Mouse (Mus musculus): ENCODE results near the gene Zswim8. TPM values are rescaled to one million over a fixed set of nuclear protein-coding genes. Genes with fewer than 3 reads are reported as not detected.

Zswim8 gene
- 100 to 1,000 TPM; 154 to 187 TPM for total RNA-seq (2021)

DNA sequence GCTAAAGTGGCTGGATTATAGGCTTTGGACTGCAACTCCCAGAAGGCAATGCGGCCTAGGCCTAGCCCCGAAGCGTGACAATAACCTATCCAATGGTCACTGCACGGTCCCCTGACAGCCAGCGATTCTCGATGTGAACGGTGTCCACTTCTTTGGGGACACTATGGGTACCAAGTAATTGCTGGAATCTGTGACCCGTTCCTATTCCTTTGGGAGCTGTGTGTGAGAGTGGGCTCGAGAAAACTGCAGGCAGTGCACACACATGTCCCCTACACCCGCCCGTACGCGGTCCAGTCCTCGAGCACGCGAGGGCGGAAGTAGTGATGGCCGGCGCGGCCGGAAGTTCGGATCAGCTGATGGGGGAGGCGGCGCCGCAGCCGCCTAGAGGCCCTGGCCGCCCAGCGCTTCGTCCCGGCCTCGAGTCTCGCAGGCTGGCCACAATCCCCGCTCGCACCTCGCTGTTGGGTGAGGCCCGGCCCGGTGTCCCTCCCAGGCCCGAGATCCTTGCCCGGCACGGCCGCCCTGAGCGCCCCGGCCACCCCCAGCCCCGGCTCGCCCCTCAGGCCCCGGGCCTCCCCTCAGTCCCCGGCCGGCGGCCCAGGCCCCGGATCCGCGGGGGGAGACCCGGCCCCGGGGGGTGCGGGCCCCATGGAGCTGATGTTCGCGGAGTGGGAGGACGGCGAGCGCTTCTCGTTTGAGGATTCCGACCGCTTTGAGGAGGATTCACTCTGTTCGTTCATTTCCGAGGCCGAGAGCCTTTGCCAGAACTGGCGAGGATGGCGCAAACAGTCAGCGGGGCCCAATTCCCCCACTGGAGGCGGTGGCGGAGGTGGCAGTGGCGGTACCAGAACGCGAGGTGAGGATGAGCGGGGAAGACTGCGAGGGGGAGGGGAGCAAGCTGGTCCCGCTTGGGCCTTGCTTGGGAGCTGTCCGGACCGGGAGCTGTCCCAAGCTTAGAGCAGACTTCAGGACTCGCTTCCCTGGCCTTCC is at the start of gene Zswim8:
Zswim8 (plus strand) TSS at position 352 of the 990 bp plus-strand sequence.
- peak; percentile 92 to 93 for DNase-seq

DNA sequence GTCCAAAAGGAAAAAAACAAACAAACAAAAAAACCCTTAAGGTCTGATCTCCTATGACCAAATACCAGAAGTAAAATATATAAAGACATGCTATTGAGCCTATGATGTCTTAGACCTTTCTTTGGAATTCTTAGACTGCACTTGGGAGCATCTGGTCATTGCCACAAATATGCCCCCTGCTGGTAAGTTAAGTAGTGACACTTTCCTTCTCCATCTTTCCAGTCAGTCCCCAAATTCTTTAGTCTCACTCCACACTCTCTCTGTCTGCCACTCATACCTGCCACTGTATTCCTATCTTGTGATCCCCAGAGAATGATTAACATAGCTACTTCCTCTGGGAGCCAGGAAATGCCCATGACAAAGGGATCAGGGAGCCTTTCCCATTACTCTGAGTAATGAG is 49.0 kb upstream of the Zswim8 start:
- peak in 1 of 2 experiments; percentile 34 for DNase-seq

DNA sequence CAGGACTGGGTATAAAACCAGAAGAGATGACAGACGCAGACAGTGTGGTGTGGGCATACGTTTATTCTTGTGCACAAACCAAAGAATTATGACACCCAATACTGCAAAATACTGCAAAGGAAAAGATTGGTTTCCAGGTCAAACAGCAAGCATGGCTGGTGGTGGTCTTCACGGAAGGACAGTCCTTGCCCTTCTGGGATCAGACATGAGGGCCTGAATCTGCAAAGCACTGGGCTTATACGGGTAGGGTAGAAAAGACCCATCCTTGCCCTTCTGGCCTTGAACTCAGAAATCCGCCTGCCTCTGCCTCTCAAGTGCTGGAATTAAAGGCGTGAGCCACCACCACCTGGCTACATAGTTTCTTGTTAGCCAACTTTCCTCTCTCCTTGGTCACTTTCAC is 48.5 kb upstream of the Zswim8 start:
- DNase-seq, result no peak

DNA sequence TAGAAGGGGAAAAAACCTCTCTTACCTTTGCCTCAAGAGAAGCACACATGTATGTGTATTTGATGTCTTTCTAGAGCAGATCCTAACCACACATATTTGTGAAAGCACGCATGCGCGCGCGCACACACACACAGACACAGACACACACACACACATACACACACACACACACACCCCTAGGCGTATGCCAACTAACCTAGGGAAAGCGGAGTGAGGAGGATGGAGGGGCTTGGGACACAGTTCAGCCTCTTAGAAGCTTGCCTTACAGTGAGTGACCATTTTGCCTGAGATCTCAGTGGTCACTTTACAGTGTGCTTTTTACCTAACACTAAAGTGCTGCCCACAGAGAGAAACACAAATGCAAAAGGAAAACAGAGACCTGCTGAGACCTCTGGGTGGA is 47.7 kb upstream of the Zswim8 start:
- no peak for DNase-seq

DNA sequence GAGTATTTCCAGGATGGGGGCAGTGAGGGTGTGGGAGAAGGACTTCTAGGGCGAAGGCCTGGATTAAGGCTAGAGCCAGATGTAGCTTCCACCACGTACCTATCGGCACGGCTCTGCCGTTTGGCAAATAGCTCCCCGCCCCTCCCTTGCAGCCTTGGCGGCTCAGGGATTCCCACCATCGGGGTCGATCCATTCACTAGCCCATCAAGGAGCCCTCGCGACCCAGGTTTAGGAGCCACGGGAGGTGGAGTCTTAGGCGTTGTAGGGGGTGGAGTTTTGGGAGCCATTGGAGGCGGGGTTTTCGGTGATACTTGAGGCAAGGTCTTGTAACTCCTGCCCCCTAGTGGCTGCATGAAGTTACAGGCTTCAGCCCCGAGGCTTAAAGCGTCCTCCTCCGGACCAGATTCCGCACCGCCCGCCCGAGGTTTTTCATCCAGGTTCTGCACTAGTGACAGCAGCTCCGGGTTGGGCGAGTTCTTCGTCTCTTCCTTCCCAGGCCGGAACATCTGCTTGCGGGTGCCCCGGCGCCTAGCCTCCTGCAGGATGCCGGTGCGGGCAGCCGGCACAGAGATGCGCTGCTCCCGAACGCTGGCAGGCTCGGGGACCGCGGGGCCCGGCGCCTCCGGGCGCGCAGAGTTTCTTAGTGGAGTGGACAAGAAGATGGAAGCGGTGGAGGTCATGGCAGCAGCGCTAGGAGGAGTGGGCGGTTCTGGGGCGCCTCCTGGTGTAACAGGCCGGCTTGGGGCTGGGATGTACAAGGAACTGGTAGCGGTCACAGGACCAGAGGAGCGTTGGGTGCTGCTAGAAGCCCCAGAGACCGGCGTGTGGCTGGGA is 46.3 kb upstream of the Zswim8 start:
- peak; percentile 91 to 92 for DNase-seq

DNA sequence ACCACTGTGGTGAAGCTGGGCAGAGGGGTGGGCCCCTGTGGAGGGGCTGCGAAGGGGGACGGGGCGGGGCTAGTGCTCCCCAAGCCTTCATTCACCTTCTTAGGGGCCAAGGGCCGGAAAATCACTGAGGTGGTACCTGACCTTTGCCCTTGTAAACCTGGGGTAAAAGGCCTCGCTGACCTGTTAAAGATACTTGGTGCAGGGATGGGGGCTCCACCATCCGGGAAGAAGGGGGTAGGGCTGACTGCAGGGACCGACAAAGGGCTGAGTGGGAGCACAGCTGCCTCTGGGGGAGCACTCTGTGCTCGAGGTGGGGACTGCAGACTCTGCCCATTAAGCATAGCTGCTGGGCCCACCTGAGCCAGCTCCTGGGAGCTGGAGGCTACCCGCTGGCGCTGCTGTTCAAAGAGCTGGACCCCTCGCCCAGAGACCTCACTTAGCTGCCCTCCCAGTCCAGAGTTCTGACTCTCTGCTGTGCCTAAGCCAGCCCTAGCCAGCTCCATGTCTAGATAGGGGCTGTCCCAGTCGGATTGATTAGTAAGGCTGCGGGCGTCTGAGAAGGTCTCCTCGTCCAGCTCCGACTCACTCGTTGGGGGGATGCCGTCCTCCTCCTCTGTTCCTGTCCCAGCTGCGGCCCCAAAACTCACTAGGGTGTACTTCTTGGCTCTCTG is 45.6 kb upstream of the Zswim8 start:
- DNase-seq, result peak in 1 of 2 experiments; percentile 23

DNA sequence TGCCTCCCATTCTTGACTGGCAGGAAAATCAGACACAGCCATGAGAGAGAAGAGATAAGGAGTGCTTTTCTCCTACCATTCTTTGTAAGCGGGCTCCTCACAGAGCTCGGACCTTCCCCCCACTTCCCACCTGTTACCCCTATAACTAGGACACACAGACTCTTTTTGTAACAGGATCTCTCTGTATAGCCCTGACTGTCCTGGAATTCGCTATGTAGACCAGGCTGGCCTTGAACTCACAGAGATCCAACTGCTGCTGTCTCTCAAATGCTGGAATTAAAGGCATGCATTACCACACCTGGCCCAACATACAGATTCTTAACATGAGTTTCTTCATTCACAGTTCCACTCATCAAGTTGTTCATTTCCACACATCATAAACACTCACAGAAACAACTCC is 44.6 kb upstream of the Zswim8 start:
- DNase-seq, result no peak

DNA sequence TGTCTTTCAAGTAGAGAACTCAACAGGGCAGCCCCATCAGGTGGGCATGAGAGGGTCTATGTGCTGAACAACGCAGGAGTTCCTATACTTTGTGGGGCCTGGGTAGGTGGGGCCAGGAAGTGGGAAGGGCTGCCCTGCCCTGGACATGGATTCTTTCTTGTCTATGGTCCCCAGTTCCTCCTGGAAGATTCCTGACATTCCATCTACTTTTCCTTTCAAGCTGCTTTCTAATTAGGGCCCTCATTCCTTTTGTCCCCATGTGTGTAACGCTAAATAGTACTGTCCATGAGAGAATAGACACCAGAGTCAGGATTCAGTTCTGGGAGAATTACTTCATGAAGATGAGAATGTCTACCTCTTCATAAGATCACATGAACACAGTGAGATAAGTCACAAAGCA is 43.8 kb upstream of the Zswim8 start:
- no peak for DNase-seq

DNA sequence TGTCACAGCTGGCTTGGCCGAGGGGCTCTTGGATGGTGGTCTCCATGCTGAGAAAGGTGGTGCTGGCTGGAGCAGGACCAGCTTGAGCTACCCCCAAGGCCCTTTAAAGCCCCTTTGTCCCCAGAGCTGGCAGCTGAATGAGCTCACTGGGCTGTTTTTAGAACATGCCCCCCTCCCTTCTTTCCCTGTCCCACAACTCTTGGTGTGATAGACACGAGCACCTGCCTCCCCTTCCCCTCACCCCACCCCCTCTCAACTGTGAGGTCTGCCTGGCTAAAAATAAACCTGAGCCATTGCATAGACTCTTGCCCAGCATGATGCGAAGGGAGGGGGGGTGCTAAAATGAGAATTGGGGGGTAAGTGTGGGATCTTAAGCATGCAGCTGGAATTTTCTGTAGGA is 42.9 kb upstream of the Zswim8 start:
- no peak for DNase-seq

DNA sequence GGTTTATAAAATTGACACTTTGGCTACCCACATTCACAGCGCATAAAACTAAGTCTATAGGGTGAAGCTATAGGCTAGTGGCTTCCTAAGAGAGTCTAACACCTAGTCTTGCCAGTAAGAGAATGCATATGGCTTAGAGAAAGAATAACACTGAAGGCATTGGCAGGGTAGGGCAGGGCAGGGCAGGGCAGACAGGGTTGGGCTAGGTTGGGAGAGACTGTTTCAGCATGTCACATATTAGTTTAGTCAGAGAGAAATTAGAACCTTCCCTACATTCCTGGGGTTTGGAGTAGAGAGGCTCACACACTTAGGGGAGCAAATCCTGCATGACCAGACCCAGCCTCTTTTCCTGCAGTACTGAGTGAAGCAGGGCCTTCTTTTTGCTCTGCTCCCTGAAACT is 39.9 kb upstream of the Zswim8 start:
- no peak for DNase-seq

DNA sequence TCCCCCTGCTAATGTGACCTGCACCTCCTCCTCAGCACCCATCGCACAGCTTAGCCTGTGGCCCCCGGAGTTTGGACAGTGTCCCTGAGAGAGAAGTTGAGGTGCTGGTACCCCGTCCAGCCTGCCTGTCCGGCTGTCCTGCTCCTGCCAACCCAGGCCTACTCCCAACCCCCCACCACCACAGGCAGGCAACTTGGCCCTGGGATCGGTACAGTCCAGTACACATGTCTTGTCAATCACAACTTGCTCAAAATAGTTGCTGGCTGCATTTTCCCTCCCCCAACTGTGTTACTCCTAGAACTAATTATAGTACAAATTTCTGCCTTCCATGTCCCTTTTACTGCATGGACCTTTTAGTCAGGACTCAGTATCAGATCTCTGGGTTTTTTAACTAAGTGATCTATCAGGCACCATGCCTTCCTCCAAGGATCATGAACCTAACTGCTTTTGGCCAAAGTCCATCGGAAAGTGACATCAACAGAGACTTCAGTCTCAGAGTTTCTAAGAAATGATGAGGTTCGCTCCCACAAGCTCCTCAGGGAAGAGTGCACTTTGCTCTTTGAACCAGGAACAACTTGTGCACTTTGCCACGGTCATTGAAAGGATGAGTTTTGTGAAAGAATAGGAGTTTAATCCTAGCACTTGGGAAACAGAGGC is 39.1 kb upstream of the Zswim8 start, which contains the start of gene Synpo2l:
Synpo2l (minus strand) TSS at position 201 of the 657 bp plus-strand sequence.
- no peak for DNase-seq

DNA sequence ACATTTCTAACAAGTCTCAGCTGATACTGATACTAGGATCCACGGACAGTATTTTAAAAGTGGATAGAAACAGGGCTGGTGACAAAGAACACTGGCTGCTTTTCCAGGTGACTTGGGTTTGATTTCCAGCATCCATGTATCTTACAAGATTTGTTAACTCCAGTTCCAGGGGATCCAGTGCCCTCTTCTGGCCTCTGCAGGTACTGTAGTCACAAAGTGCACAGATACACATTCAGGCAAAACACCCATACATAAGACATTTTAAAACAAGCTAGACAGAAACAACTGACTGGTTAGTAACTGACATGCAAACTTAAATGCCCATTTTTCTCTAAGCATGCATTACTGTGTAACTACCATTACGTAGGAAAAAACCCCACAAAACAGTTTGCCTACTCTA is 34.4 kb upstream of the Zswim8 start:
- no peak for DNase-seq

DNA sequence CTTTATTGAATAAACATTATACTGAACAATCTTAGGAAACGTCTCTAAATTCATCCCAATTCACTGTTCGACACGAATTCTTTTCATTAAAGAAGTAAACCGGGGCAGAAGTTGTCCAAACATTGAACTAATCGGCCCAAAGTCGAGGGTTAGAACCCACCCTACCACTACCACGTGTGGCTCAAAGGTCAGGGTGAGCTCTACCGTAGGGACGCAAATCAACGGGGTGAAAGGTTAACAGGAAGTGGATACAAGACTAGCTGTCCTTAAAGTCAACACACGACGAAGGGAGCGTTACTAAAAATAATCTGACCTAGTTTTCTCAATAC is 33.7 kb upstream of the Zswim8 start:
- DNase-seq, result peak in 1 of 2 experiments; percentile 44

DNA sequence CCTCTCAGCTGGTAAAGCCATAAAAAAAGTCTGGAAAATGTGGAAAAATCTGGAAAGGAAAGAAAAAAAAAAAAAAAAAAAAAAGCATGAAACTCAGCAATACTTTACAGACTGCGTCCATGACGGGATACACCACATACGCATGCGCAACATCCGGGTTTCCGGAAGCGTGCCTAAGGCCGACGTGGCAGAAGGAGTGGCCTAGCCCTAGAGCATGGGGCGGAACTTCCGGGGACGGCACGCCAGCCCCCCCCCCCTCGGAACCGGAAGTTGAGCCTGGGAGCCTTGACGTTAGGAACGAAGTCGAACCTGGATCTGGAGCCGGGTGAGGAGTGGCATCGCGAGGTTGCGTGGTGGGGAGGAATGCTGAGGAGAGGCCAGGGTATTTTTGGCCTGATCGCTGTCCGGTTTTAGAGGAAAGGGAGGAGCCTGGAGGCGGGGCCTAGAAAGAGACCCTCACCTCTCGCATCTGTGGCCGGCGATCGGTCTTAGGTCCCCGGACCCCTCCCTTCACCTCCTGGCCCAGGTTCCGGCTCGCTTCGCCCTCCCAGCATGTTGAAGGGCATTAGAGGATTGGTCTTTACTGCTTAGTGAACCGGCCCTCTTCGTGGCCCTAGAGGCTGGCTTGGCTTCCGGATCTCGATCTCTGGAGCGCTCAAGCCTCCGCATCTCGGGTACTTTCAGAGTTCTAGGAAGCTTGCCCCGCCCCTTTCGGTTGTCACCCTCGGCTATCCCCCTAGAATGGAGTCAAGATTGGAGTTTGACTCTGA is 33.1 kb upstream of the Zswim8 start, which contains the start of gene Sec24c:
Sec24c (plus strand) TSS at position 245 of the 770 bp plus-strand sequence.
- peak; percentile 96 to 97 for DNase-seq

DNA sequence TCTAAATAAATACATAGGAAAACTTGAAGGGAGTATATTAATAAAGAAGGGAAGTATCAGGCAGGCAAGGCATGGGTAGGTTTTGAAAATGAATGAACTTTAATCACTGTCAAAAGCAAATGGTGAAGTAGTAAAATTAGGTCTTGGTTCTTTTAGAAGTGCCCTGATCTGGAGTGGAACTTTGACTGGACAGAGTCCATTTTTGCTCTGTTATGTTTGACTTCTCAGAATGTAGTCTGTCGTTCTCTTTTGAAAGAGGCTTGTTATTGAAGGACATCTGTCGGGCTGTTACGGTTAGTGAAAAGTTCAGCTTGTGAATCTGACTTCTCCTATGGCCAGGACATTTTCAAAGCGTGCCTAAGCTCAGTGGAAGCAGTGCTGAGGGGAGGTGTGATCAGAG is 29.4 kb upstream of the Zswim8 start:
- no peak for DNase-seq

DNA sequence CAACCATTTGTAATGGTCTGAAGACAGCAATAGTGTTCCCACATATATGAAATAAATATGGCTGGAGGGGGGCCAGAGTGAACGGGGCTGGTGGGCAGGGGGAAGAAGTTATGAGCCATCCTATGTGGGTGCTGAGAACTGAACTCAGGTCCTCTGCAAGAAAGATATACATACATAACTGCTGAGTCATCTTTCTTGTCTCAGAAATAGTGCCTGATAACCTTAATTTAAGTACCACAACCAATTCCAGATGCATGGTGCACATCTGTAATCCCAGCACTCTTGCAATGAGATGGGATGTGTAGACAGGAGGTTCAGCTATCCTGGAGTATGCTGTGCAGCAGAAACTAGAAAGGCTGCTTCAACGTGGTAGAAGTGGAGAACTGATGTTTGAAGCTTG is 25.6 kb upstream of the Zswim8 start:
- DNase-seq, result no peak

DNA sequence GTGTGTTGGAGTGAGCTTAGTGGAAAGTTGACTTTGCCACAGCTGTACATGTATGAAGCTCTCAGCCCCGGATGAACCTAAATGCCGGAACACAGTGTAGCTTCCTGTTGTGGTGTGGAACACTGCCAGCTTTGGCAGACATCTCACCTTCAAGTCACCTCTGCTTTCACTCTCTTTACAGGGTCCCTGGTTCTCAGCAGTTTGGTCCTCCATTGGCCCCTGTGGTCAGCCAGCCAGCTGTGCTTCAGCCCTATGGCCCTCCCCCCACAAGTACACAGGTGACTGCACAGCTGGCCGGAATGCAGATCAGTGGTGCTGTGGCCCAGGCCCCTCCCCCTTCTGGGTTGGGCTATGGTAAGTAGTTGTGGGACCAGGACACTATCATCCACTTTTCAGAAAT is 24.9 kb upstream of the Zswim8 start:
- DNase-seq, result no peak

DNA sequence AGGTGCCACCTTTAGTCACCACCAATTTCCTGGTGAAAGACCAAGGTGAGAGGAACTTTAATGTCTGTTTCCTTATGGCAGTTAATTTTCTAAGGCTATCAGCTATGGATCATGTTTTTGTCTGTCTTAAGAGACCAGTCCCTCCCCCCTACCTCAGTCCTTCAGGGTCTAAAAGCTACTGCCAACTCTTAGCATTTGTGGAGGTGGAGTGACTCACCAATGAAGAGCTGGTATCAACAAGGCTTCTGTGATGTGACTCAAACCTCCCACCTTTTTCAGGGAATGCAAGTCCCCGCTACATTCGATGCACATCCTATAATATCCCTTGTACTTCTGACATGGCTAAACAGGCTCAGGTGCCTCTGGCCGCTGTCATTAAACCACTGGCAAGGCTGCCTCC is 20.8 kb upstream of the Zswim8 start:
- DNase-seq, result no peak

DNA sequence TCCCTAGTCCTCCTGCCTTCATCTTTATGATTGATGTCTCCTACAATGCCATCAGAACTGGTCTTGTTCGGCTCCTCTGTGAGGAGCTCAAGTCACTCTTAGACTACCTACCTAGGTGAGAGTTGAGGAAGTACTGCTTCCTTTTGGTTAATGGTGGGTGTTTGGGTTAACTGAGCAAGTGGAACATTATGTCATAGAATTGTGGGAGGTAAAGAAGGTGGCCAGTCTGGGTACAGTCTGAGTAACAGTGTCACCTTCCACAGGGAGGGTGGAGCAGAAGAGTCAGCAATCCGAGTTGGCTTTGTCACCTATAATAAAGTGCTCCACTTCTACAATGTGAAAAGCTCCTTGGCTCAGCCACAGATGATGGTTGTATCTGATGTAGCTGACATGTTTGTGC is 18.3 kb upstream of the Zswim8 start:
- DNase-seq, result no peak

DNA sequence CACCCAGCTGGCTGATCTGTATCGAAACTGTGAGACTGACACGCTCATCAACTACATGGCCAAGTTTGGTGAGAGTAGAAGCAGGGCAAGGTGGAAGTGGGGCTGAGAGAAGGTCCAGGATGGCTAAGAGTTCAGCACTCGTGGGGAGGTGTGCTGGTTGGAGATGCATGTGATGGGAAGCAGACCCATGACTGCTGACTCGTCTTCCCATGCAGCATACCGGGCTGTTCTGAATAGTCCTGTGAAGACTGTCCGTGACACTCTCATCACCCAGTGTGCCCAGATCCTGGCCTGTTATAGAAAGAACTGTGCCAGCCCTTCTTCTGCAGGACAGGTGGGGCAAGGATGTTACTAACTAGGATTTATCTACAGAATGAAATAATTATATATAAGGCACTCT is 15.6 kb upstream of the Zswim8 start:
- DNase-seq, result no peak

DNA sequence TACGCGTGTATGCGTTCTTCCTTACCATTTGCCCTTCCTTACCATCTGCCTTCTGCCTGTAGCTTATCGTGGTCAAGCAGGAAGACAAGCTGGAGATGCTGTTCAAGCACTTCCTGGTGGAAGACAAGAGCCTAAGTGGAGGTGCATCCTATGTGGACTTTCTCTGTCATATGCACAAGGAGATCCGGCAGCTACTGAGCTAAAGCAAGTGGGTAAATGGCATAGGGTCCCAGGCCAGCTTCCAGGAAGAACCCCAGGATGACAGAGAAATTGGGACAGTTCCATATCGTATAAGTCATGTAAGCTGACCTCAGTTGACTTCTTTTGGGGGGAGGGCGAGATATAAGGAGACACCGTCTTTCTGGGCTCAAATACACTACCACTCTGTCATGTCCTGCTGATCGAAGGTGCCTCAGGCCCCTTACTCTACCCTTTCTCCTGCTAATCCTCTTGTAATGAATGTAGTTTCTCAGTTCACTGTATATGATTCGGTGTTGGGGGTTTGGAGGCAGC is 13.7 kb upstream of the Zswim8 start:
- no peak for DNase-seq

Measured in layer of hippocampus, postnatal 36 days (tissue).